Mouse (Mus musculus) testis, adult 2 months (tissue): ENCODE data around the gene Ylpm1.

ENCODE experiments used
- CTCF ChIP-seq: fragments of 200-500 bp; IDR thresholded peaks from 2 replicates; pipeline ENCODE4 v1.5.1; 2012; ENCODE audit warnings: low read depth, mild to moderate bottlenecking, inconsistent platforms, low read length, moderate library complexity; ENCODE audit not compliant: control insufficient read depth, insufficient read depth, insufficient replicate concordance
- POLR2A ChIP-seq: fragments of 200-500 bp; IDR thresholded peaks from 2 replicates; pipeline ENCODE4 v1.6.1; 2012; ENCODE audit warnings: low read depth, mild to moderate bottlenecking, inconsistent platforms, low read length, moderate library complexity; ENCODE audit not compliant: control insufficient read depth

GRCm38 (mm10) chr12:85104789-85105188, 108.7 kb downstream of the Ylpm1 start:
- no peak for TF ChIP-seq CTCF
- TF ChIP-seq POLR2A, result no peak
